Mouse (Mus musculus) embryonic facial prominence, embryonic 12.5 days (tissue): ENCODE measurements around the gene Asf1b. TPM values are rescaled to one million over a fixed set of nuclear protein-coding genes. Genes with fewer than 3 reads are reported as not detected.
A peak's percentile ranks its signal among the peaks of the same experiment; 100 is the strongest.

Source experiments
- ATAC-seq: fragments of 200-750 bp; cut with Nextera tagmentation; 2 replicates; pipeline ENCODE4 v1.8.0; 2017; ENCODE audit not compliant: insufficient number of reproducible peaks, insufficient read depth, low FRiP score, low TSS enrichment
- H3K27ac ChIP-seq: fragments of 300-500 bp; sonication (generic); 2 replicates; pipeline ENCODE4 v1.5.1; 2016; ENCODE audit warnings: mild to moderate bottlenecking
- H3K27me3 ChIP-seq: fragments of 300-500 bp; sonication (generic); 2 replicates; pipeline ENCODE4 v1.6.1; 2016; ENCODE audit warnings: mild to moderate bottlenecking, moderate library complexity
- H3K36me3 ChIP-seq: fragments of 300-500 bp; sonication (generic); 2 replicates; pipeline ENCODE4 v1.6.1; 2016; ENCODE audit warnings: mild to moderate bottlenecking
- H3K4me1 ChIP-seq: fragments of 300-500 bp; sonication (generic); 2 replicates; pipeline ENCODE4 v1.6.1; 2016
- H3K4me2 ChIP-seq: fragments of 300-500 bp; sonication (generic); replicated peaks from 2 replicates; pipeline ENCODE4 v1.6.1; 2016; ENCODE audit warnings: mild to moderate bottlenecking, moderate library complexity
- H3K4me3 ChIP-seq: fragments of 300-500 bp; sonication (generic); 2 replicates; pipeline ENCODE4 v1.5.1; 2016; ENCODE audit warnings: mild to moderate bottlenecking
- H3K9ac ChIP-seq: fragments of 300-500 bp; sonication (generic); 2 replicates; pipeline ENCODE4 v1.6.1; 2016; ENCODE audit warnings: mild to moderate bottlenecking, moderate library complexity
- H3K9me3 ChIP-seq: fragments of 300-500 bp; sonication (generic); 2 replicates; pipeline ENCODE4 v1.6.1; 2016; ENCODE audit warnings: mild to moderate bottlenecking, moderate library complexity
- WGBS: fragments of 180-500 bp; shearing (Covaris S2); methylation state at CpG from one replicate; pipeline ENCODE4 v1.1.7; 2016; 5-methylcytosine and 5-hydroxymethylcytosine counted together
- polyA plus RNA-seq: library from polyadenylated mRNA; unstranded; fragments of >200 nt; fragmentation: Nextera tagmentation; extraction: Ambion mirVana; gene quantifications from 2 replicates; pipeline ENCODE4 v1.2.1, GENCODE M21; 2016

Gene Asf1b
- polyA plus RNA-seq, 1 experiment from 2014 or later, result 55.0 TPM

GRCm38 (mm10) chr8:83926266-83926665 is 29.0 kb upstream of the Asf1b start:
- Histone ChIP-seq H3K9me3 (no peaks in the 10 kb centered on the region), H3K4me1 (no peaks in the 10 kb centered on the region), H3K4me2 (no peak overlapping the region), H3K27me3 (no peaks in the 10 kb centered on the region), H3K4me3 (no peak overlapping the region), H3K36me3 (peaks cover 72% of the 10 kb centered on the region), H3K9ac (no peak overlapping the region), H3K27ac (no peak overlapping the region)
- WGBS, result 50% methylated on average over 7 of the region's 7 CpGs
- no peak for ATAC-seq

- Histone ChIP-seq H3K9ac (no peak overlapping the region), H3K4me3 (no peak overlapping the region), H3K9me3 (no peaks in the 10 kb centered on the region), H3K36me3 (peaks cover 100% of the 10 kb centered on the region), H3K4me1 (no peaks in the 10 kb centered on the region), H3K27ac (no peak overlapping the region), H3K4me2 (no peak overlapping the region), H3K27me3 (no peaks in the 10 kb centered on the region)
- WGBS, result 93% methylated on average over 5 of the region's 5 CpGs
- ATAC-seq, result no peak
Observed at GRCm38 (mm10) chr8:83934222-83934621, 21.1 kb upstream of the Asf1b start.

GRCm38 (mm10) chr8:83934994-83935393 is 20.3 kb upstream of the Asf1b start:
- ATAC-seq, result no peak
- H3K4me1 ChIP-seq, result no peaks in the 10 kb centered on the region
- no peaks in the 10 kb centered on the region for H3K27me3 ChIP-seq
- WGBS, result 93% methylated on average over 2 of the region's 2 CpGs
- H3K4me2 ChIP-seq, result no peak overlapping the region
- H3K36me3 ChIP-seq, result peaks cover 99% of the 10 kb centered on the region
- no peaks in the 10 kb centered on the region for H3K9me3 ChIP-seq
- H3K9ac ChIP-seq, result no peak overlapping the region
- no peak overlapping the region for H3K4me3 ChIP-seq
- no peak overlapping the region for H3K27ac ChIP-seq

GRCm38 (mm10) chr8:83935435-83935834 is 19.9 kb upstream of the Asf1b start:
- Histone ChIP-seq H3K4me2 (no peak overlapping the region), H3K27me3 (no peaks in the 10 kb centered on the region), H3K4me1 (no peaks in the 10 kb centered on the region), H3K36me3 (peaks cover 97% of the 10 kb centered on the region), H3K9ac (no peak overlapping the region), H3K4me3 (no peak overlapping the region), H3K9me3 (no peaks in the 10 kb centered on the region), H3K27ac (no peak overlapping the region)
- WGBS, result 90% methylated on average over 8 of the region's 8 CpGs
- ATAC-seq, result no peak

- no peak overlapping the region for H3K27ac ChIP-seq
Observed at GRCm38 (mm10) chr8:83937645-83938044, 17.7 kb upstream of the Asf1b start.

GRCm38 (mm10) chr8:83938330-83938729 is 17.0 kb upstream of the Asf1b start:
- Histone ChIP-seq H3K4me2 (no peak overlapping the region), H3K9ac (no peak overlapping the region), H3K4me3 (no peak overlapping the region), H3K9me3 (no peaks in the 10 kb centered on the region), H3K27ac (no peak overlapping the region), H3K27me3 (no peaks in the 10 kb centered on the region), H3K4me1 (no peaks in the 10 kb centered on the region), H3K36me3 (peaks cover 68% of the 10 kb centered on the region)
- ATAC-seq, result no peak
- WGBS, result 92% methylated on average over 15 of the region's 15 CpGs

More at GRCm38 (mm10) chr8:83937645-83938044, 17.7 kb upstream of the Asf1b start:
- WGBS, result 88% methylated on average over 7 of the region's 7 CpGs
- Histone ChIP-seq H3K4me3 (no peak overlapping the region), H3K27me3 (no peaks in the 10 kb centered on the region), H3K4me2 (no peak overlapping the region), H3K9ac (no peak overlapping the region), H3K36me3 (peaks cover 75% of the 10 kb centered on the region), H3K4me1 (no peaks in the 10 kb centered on the region), H3K9me3 (no peaks in the 10 kb centered on the region)
- ATAC-seq, result no peak

- no peak for ATAC-seq
- H3K9ac ChIP-seq, result no peak overlapping the region
Observed at GRCm38 (mm10) chr8:83941066-83941677, 14.1 kb upstream of the Asf1b start.

GRCm38 (mm10) chr8:83942446-83942845 is 12.9 kb upstream of the Asf1b start:
- ATAC-seq, result no peak
- WGBS, result 75% methylated on average over 1 of the region's 1 CpGs
- Histone ChIP-seq H3K9ac (no peak overlapping the region), H3K27ac (no peak overlapping the region), H3K4me2 (no peak overlapping the region), H3K9me3 (no peaks in the 10 kb centered on the region), H3K27me3 (no peaks in the 10 kb centered on the region), H3K36me3 (peaks cover 27% of the 10 kb centered on the region), H3K4me1 (no peaks in the 10 kb centered on the region), H3K4me3 (no peak overlapping the region)

More at GRCm38 (mm10) chr8:83941066-83941677, 14.1 kb upstream of the Asf1b start:
- H3K4me1 ChIP-seq, result no peaks in the 10 kb centered on the region
- WGBS, result 67% methylated on average over 6 of the region's 6 CpGs
- no peaks in the 10 kb centered on the region for H3K9me3 ChIP-seq
- H3K4me3 ChIP-seq, result no peak overlapping the region
- H3K27me3 ChIP-seq, result no peaks in the 10 kb centered on the region
- no peak overlapping the region for H3K4me2 ChIP-seq
- peaks cover 39% of the 10 kb centered on the region for H3K36me3 ChIP-seq
- no peak overlapping the region for H3K27ac ChIP-seq

- no peaks in the 10 kb centered on the region for H3K4me1 ChIP-seq
- H3K9me3 ChIP-seq, result no peaks in the 10 kb centered on the region
- H3K9ac ChIP-seq, result no peak overlapping the region
- no peaks in the 10 kb centered on the region for H3K36me3 ChIP-seq
- no peak overlapping the region for H3K27ac ChIP-seq
- no peak for ATAC-seq
- H3K4me3 ChIP-seq, result no peak overlapping the region
- WGBS, result 59% methylated on average over 3 of the region's 3 CpGs
- no peaks in the 10 kb centered on the region for H3K27me3 ChIP-seq
- no peak overlapping the region for H3K4me2 ChIP-seq
Observed at GRCm38 (mm10) chr8:83945540-83945939, 9.8 kb upstream of the Asf1b start.

- no peak for ATAC-seq
- H3K9ac ChIP-seq, result peak overlapping the region; percentile 53
- H3K4me2 ChIP-seq, result peak overlapping the region; percentile 94
- H3K9me3 ChIP-seq, result no peaks in the 10 kb centered on the region
- H3K36me3 ChIP-seq, result no peaks in the 10 kb centered on the region
- H3K27ac ChIP-seq, result no peak overlapping the region
- under 1% methylated on average over 14 of the region's 14 CpGs for WGBS
- peak overlapping the region; percentile 73 for H3K4me3 ChIP-seq
- peaks cover 14% of the 10 kb centered on the region for H3K4me1 ChIP-seq
- H3K27me3 ChIP-seq, result no peaks in the 10 kb centered on the region
Observed at GRCm38 (mm10) chr8:83954749-83955105, 580 bp upstream of the Asf1b start.

GRCm38 (mm10) chr8:83955958-83956218 is 581 bp downstream of the Asf1b start:
- H3K4me1 ChIP-seq, result peaks cover 14% of the 10 kb centered on the region
- H3K36me3 ChIP-seq, result no peaks in the 10 kb centered on the region
- H3K27ac ChIP-seq, result 0 out of 2 replicates have a peak overlapping the region, but pooled peaks have one; percentile 30
- peak overlapping the region; percentile 94 for H3K4me2 ChIP-seq
- H3K9ac ChIP-seq, result peak overlapping the region; percentile 64
- no peak for ATAC-seq
- no peaks in the 10 kb centered on the region for H3K9me3 ChIP-seq
- WGBS, result 2% methylated on average over 15 of the region's 15 CpGs
- peak overlapping the region; percentile 73 for H3K4me3 ChIP-seq
- no peaks in the 10 kb centered on the region for H3K27me3 ChIP-seq

- Histone ChIP-seq H3K9ac (peak overlapping the region; percentile 64; the same call in 1 of the 2 replicates), H3K27me3 (no peaks in the 10 kb centered on the region), H3K9me3 (no peaks in the 10 kb centered on the region), H3K36me3 (no peaks in the 10 kb centered on the region), H3K27ac (no peak overlapping the region), H3K4me2 (peak overlapping the region; percentile 94), H3K4me3 (peak overlapping the region; percentile 73), H3K4me1 (peaks cover 14% of the 10 kb centered on the region)
- ATAC-seq, result no peak
- 40% methylated on average over 1 of the region's 1 CpGs for WGBS
Observed at GRCm38 (mm10) chr8:83956789-83957188, 1.5 kb downstream of the Asf1b start.
